ENCODE assay signal across 22 mouse cellular contexts in genomic region chr15:95108626-95109025, GRCm38 (mm10).
"Had no signal": no experiment of that assay in that cellular context is flagged by ENCODE, and none has a peak within 500 bp of the region (broad histone marks: within the 10 kb centered on the region; RNA-seq: fewer than 3 reads in every experiment).

No protein-coding gene starts in this region.

- ATAC-seq: hindbrain, embryonic 16.5 days; hindbrain, postnatal 0 days; inflammation-experienced regulatory T-cells, adult 6 months; intestine, embryonic 15.5 days; intestine, embryonic 16.5 days; intestine, postnatal 0 days had no signal

- DNase-seq: heart, postnatal 10 days; heart, postnatal 14 days; heart, postnatal 36 days; heart, postnatal 4 days; kidney, adult 11 months; kidney, adult 18-20 months; kidney, adult 2 months; kidney, adult 8-10 months; kidney, adult 9 months; kidney, postnatal 10 days; kidney, postnatal 14 days; kidney, postnatal 25 days; kidney, postnatal 36 days; kidney, postnatal 4 days; layer of hippocampus, adult 9-11 months; layer of hippocampus, postnatal 36 days had no signal
